Comparison of ENCODE assay signal across 9 mouse cellular contexts in the genomic region with DNA sequence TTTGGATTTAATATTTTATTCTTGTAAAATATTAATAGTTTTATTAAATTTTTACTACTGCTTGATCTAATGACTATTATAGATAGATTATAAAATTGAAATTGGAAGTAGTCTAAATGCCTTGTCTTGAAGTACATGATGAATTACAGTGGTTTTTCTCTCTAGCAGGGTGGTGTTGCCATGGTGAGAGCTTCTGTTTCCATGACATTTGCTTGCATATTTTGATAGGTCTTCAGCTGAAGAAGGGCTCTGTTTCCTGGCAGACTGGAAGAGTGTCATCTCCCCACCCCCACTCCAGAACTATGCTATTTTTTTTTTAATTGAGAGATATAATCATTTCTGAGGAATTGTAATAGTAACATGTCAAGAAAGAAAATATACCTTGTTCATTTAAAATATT.
A peak's percentile ranks its signal among the peaks of the same experiment; 100 is the strongest.
DNase-seq lines count a peak whose midpoint lies in the region; ATAC-seq and TF ChIP-seq lines count a peak whose summit lies in the region.
"Had no signal": no experiment of that assay in that cellular context is flagged by ENCODE, and none has a peak within 500 bp of the region (broad histone marks: within the 10 kb centered on the region; RNA-seq: fewer than 3 reads in every experiment).

No protein-coding gene starts in this region.

- H3K4me3 ChIP-seq in lung, adult 2 months (replicated peaks; ENCODE audit: extremely low read depth, low read depth, low read length) = no peak overlapping the region

- DNase-seq in left cerebral cortex, postnatal 25 days (ENCODE audit: low spot score in 2 of 2) = peak; percentile 24 to 42
- no peak for DNase-seq in left cerebral cortex, adult 18-20 months (ENCODE audit: low spot score in 2 of 2)
- peak; percentile 45 for DNase-seq in MN1 (ENCODE audit: low spot score)
- peak; percentile 77 for DNase-seq in layer of hippocampus, adult 9-11 months
- DNase-seq in gastrocnemius, adult 8-10 months (ENCODE audit: low spot score in 2 of 2) = no peak
- DNase-seq in gastrocnemius, postnatal 14 days = no peak
- no peak for DNase-seq in lung, adult 2 months
- DNase-seq: liver, postnatal 0 days had no signal

- 0 out of 2 replicates have a peak, but pooled peaks have one; percentile 36 for ATAC-seq in common myeloid progenitor, adult 5-6 weeks (replicated peaks; ENCODE audit: low read depth, poor library complexity, severe bottlenecking)
- ATAC-seq: liver, postnatal 0 days had no signal

- intact Hi-C loops in left cerebral cortex, postnatal 25 days (cut with DNase I) = no loop called here
- intact Hi-C loops in gastrocnemius, postnatal 14 days (cut with DNase I; ENCODE audit: low total_unique reads) = loop anchor here (10.0 kb wide), 1 partner anchor 314 kb away; no protein-coding TSS in a partner anchor

- TF ChIP-seq POLR2A in lung, adult 2 months (IDR thresholded peaks at IDR 0.05; ENCODE audit: borderline replicate concordance, extremely low read depth, low read depth, low read length) = no peak

- no peaks in the 10 kb centered on the region for H3K4me1 ChIP-seq in lung, adult 2 months (ENCODE audit: control insufficient read depth, insufficient read depth, low read length)

- TF ChIP-seq CTCF in lung, adult 2 months (IDR thresholded peaks at IDR 0.05; ENCODE audit: insufficient read depth, low read length) = no peak

Comparison
In these comparisons a context has a peak if more than half of its experiments do, and no peak if none do; other contexts are left out.
1. DNase-seq: peak in left cerebral cortex, postnatal 25 days (2 of 2), MN1 (single experiment) and layer of hippocampus, adult 9-11 months (single experiment); none in left cerebral cortex, adult 18-20 months (0 of 2), gastrocnemius, adult 8-10 months (0 of 2), gastrocnemius, postnatal 14 days (single experiment) and lung, adult 2 months (single experiment).